Mouse (Mus musculus): Measurements from ENCODE around the gene Hba-a2. TPM values are rescaled to one million over a fixed set of nuclear protein-coding genes. Genes with fewer than 3 reads are reported as not detected.

The Hba-a2 gene
- polyA plus RNA-seq, 2 experiments, result 9,478 to 14,532 TPM

DNA sequence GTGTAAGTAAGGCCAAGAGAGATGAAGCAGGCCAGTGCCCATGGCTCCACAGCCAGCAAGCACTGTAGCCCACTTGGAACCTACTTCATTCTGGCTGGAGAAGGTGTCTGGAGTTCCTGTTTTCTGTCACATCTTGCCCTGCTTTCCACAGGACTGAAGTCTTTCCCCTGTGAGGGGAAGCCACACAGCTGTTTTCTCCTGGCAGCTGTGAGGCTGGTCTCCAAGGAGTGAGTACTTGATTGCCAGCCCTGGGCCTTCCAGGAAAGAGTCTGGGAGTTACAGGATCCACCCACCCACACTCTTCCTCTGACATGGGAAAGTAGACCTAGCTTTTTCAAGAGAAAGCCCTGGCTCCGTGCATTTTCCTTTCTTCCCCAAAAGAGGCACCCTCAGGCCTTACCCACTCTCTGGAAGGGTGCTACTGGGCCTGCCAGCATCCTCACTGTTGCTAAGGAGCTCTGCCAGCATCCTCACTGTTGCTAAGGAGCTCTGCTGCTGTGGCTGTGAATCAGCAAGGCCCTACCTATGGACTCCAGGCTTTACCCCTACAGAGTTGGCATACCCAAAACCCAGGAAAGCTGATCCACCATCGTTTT, 6.6 kb downstream of the Hba-a2 start:
- no peak for DNase-seq (ENCODE audit: low spot score)
- H3K9me3 ChIP-seq (ENCODE audit: control insufficient read depth, low read length), result no peaks in the 10 kb centered on the region
- no peak for TF ChIP-seq POLR2A (IDR thresholded peaks at IDR 0.05; ENCODE audit: borderline replicate concordance, extremely low read depth, insufficient read depth, insufficient read length)
- no peak overlapping the region for H3K27ac ChIP-seq (replicated peaks; ENCODE audit: low read depth, low read length)
- H3K9ac ChIP-seq (ENCODE audit: low read depth, low read length, severe bottlenecking), result no peak overlapping the region
- no peak for ATAC-seq (ENCODE audit: low FRiP score, low read depth)
- no peaks in the 10 kb centered on the region for H3K4me1 ChIP-seq (ENCODE audit: control insufficient read depth, insufficient read depth, low read length)
- no peaks in the 10 kb centered on the region for H3K27me3 ChIP-seq (ENCODE audit: control insufficient read depth, insufficient read depth, low read length)
- H3K4me3 ChIP-seq (replicated peaks; ENCODE audit: low read length), result no peak overlapping the region
- 51% methylated on average over 2 of the region's 2 CpGs for WGBS
- H3K36me3 ChIP-seq (ENCODE audit: control insufficient read depth, insufficient read depth, low read length), result no peaks in the 10 kb centered on the region
- H3K4me2 ChIP-seq (replicated peaks; ENCODE audit: low read depth, low read length, severe bottlenecking), result no peak overlapping the region

GRCm38 (mm10) chr11:32303455-32303854, 7.2 kb downstream of the Hba-a2 start:
- Histone ChIP-seq H3K9me3 (ENCODE audit: control insufficient read depth, low read length) (no peaks in the 10 kb centered on the region), H3K4me3 (replicated peaks; ENCODE audit: low read length) (no peak overlapping the region), H3K4me1 (ENCODE audit: control insufficient read depth, insufficient read depth, low read length) (no peaks in the 10 kb centered on the region), H3K36me3 (ENCODE audit: control insufficient read depth, insufficient read depth, low read length) (no peaks in the 10 kb centered on the region), H3K27me3 (ENCODE audit: control insufficient read depth, insufficient read depth, low read length) (no peaks in the 10 kb centered on the region), H3K27ac (replicated peaks; ENCODE audit: low read depth, low read length) (no peak overlapping the region), H3K4me2 (replicated peaks; ENCODE audit: low read depth, low read length, severe bottlenecking) (no peak overlapping the region), H3K9ac (ENCODE audit: low read depth, low read length, severe bottlenecking) (no peak overlapping the region)
- DNase-seq (ENCODE audit: low spot score), result no peak
- TF ChIP-seq POLR2A (IDR thresholded peaks at IDR 0.05; ENCODE audit: borderline replicate concordance, extremely low read depth, insufficient read depth, insufficient read length), result no peak
- no peak for ATAC-seq (ENCODE audit: low FRiP score, low read depth)
- WGBS, result 92% methylated on average over 1 of the region's 1 CpGs

GRCm38 (mm10) chr11:32307006-32307405, 10.7 kb downstream of the Hba-a2 start:
- no peaks in the 10 kb centered on the region for H3K36me3 ChIP-seq (ENCODE audit: control insufficient read depth, insufficient read depth, low read length)
- no peak for TF ChIP-seq POLR2A (IDR thresholded peaks at IDR 0.05; ENCODE audit: borderline replicate concordance, extremely low read depth, insufficient read depth, insufficient read length)
- H3K4me1 ChIP-seq (ENCODE audit: control insufficient read depth, insufficient read depth, low read length), result no peaks in the 10 kb centered on the region
- no peak overlapping the region for H3K27ac ChIP-seq (replicated peaks; ENCODE audit: low read depth, low read length)
- H3K9me3 ChIP-seq (ENCODE audit: control insufficient read depth, low read length), result no peaks in the 10 kb centered on the region
- 83% methylated on average over 1 of the region's 1 CpGs for WGBS
- H3K9ac ChIP-seq (ENCODE audit: low read depth, low read length, severe bottlenecking), result no peak overlapping the region
- DNase-seq (ENCODE audit: low spot score), result no peak
- H3K4me2 ChIP-seq (replicated peaks; ENCODE audit: low read depth, low read length, severe bottlenecking), result no peak overlapping the region
- no peaks in the 10 kb centered on the region for H3K27me3 ChIP-seq (ENCODE audit: control insufficient read depth, insufficient read depth, low read length)
- no peak overlapping the region for H3K4me3 ChIP-seq (replicated peaks; ENCODE audit: low read length)
- no peak for ATAC-seq (ENCODE audit: low FRiP score, low read depth)

GRCm38 (mm10) chr11:32309446-32309845, 13.2 kb downstream of the Hba-a2 start:
- H3K27me3 ChIP-seq (ENCODE audit: control insufficient read depth, insufficient read depth, low read length), result no peaks in the 10 kb centered on the region
- TF ChIP-seq POLR2A (IDR thresholded peaks at IDR 0.05; ENCODE audit: borderline replicate concordance, extremely low read depth, insufficient read depth, insufficient read length), result no peak
- H3K9ac ChIP-seq (ENCODE audit: low read depth, low read length, severe bottlenecking), result no peak overlapping the region
- DNase-seq (ENCODE audit: low spot score) (no peak), ATAC-seq (ENCODE audit: low FRiP score, low read depth) (no peak)
- H3K36me3 ChIP-seq (ENCODE audit: control insufficient read depth, insufficient read depth, low read length), result no peaks in the 10 kb centered on the region
- no peaks in the 10 kb centered on the region for H3K4me1 ChIP-seq (ENCODE audit: control insufficient read depth, insufficient read depth, low read length)
- H3K9me3 ChIP-seq (ENCODE audit: control insufficient read depth, low read length), result no peaks in the 10 kb centered on the region
- 53% methylated on average over 4 of the region's 4 CpGs for WGBS
- no peak overlapping the region for H3K4me3 ChIP-seq (replicated peaks; ENCODE audit: low read length)
- H3K27ac ChIP-seq (replicated peaks; ENCODE audit: low read depth, low read length), result no peak overlapping the region
- no peak overlapping the region for H3K4me2 ChIP-seq (replicated peaks; ENCODE audit: low read depth, low read length, severe bottlenecking)

- WGBS, result 80% methylated on average over 3 of the region's 3 CpGs
- no peaks in the 10 kb centered on the region for H3K27me3 ChIP-seq (ENCODE audit: control insufficient read depth, insufficient read depth, low read length)
- no peak for TF ChIP-seq POLR2A (IDR thresholded peaks at IDR 0.05; ENCODE audit: borderline replicate concordance, extremely low read depth, insufficient read depth, insufficient read length)
- no peaks in the 10 kb centered on the region for H3K9me3 ChIP-seq (ENCODE audit: control insufficient read depth, low read length)
- no peak for DNase-seq (ENCODE audit: low spot score)
- H3K4me2 ChIP-seq (replicated peaks; ENCODE audit: low read depth, low read length, severe bottlenecking), result no peak overlapping the region
- H3K4me1 ChIP-seq (ENCODE audit: control insufficient read depth, insufficient read depth, low read length), result no peaks in the 10 kb centered on the region
- no peak for ATAC-seq (ENCODE audit: low FRiP score, low read depth)
- H3K4me3 ChIP-seq (replicated peaks; ENCODE audit: low read length), result no peak overlapping the region
- no peak overlapping the region for H3K9ac ChIP-seq (ENCODE audit: low read depth, low read length, severe bottlenecking)
- no peaks in the 10 kb centered on the region for H3K36me3 ChIP-seq (ENCODE audit: control insufficient read depth, insufficient read depth, low read length)
- H3K27ac ChIP-seq (replicated peaks; ENCODE audit: low read depth, low read length), result no peak overlapping the region
These were observed 13.6 kb downstream of the Hba-a2 start for GRCm38 (mm10) chr11:32309928-32310327.

DNA sequence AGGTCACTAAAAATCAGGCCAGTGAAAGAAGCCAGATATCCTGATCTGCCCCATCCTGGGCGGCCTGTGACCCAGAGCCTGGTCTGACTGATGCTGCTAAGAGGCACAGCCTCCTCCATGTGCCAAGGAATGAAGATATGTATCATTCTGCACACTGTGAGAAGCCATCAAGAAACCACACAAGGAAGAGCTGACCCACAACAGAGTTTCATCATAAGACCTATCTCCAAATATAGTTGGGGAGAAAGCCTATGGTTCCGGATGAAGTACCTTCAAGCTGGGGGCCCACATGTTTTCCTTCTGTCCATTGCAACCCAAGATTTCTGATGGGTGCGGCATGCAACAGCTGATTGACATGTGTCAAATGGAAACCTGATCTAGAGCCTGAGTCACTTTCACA, 19.7 kb downstream of the Hba-a2 start:
- Histone ChIP-seq H3K9ac (ENCODE audit: low read depth, low read length, severe bottlenecking) (no peak overlapping the region), H3K4me3 (replicated peaks; ENCODE audit: low read length) (no peak overlapping the region), H3K27me3 (ENCODE audit: control insufficient read depth, insufficient read depth, low read length) (no peaks in the 10 kb centered on the region), H3K36me3 (ENCODE audit: control insufficient read depth, insufficient read depth, low read length) (no peaks in the 10 kb centered on the region), H3K4me2 (replicated peaks; ENCODE audit: low read depth, low read length, severe bottlenecking) (no peak overlapping the region), H3K9me3 (ENCODE audit: control insufficient read depth, low read length) (no peaks in the 10 kb centered on the region), H3K4me1 (ENCODE audit: control insufficient read depth, insufficient read depth, low read length) (no peaks in the 10 kb centered on the region), H3K27ac (replicated peaks; ENCODE audit: low read depth, low read length) (no peak overlapping the region)
- no peak for TF ChIP-seq POLR2A (IDR thresholded peaks at IDR 0.05; ENCODE audit: borderline replicate concordance, extremely low read depth, insufficient read depth, insufficient read length)
- whole genome bisulfite sequencing, result 80% methylated on average over 3 of the region's 3 CpGs
- no peak for DNase-seq (ENCODE audit: low spot score)
- ATAC-seq (ENCODE audit: low FRiP score, low read depth), result no peak
